Mouse (Mus musculus): ENCODE measurements at regions not wholly inside any gene's neighbourhood (a gene's known extent, or its start where the extent isn't known, plus 50 kb on each side); places are given as distances from the start of the nearest gene placed in this dataset.

DNA sequence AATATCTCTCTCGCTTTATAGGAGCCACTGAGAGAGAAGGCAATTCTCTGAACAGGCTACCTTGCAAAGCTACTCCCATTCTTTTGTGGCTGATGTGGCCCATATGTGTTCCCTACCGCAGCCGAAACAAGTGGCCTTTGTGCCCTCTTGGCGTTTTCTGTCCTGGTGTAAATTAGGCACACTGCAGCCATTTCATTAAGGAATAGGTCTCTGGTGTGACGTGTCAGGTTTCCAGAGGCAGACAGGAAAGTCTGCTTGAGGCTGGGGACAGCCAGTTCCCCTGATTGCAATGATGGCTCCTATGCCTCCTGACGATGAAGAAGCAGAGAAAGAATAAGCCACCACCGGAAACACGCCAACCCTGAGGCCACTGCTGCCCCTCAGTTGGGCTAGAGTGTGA is 59.3 kb upstream of the Bcor start:
- DNase-seq (ENCODE audit: low read depth), result no peak

DNA sequence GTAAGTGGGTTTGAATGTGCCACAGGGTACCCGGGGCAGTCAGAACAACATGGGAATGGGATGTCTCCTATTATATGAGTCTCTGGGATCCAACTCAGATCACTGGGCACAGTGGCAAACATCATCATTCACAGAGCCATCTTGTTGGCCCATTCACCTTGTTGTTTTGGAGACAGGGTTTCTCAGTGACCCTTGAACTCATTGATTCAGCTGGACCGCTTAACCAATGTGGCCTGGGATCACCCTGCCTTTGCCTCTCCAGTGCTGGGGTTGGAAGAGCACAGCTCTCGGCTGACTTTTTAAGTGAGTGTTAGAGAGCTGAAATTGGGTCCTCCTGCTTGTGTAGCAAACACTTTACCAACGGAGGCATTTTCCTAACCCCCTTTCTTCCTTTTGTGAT is 64.2 kb upstream of the Bcor start:
- DNase-seq (ENCODE audit: low read depth), result no peak

DNA sequence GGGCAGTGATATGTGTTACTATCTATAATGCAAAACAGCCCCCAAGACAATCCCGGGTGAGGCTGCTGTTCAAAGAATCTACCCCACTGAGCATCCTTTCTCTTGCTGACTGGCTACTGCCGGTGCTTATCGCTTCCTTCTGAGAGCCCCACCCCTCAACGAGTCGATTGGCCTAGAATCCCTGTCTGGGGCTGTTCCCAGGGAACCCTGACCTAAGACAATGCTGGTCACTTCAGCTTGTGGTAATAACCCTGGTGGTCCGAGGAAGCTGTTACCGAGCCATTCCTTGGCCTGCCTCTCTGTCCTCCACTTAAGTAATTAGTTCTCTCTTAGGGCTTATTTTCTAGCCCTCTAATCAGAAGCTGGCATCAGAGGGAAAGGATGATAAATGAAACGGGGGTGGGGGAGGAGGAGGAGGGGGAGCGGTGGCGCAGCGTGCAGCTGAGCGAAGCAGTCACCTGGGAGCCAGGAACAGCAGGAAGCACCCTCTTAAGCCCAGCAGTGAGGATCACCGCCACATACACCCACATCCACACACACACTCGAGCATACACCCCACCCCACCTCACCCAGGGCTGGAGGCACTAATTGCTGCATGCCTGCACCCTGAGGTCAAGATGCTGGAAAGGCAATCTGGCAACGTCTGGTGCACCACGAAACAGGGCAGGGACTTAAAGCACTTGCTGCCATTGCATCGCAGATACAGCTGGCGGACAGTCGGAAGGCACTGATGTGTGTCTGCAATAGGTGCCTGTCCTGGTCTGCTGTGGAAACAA is 65.1 kb upstream of the Bcor start:
- no peak for DNase-seq (ENCODE audit: low read depth)

DNA sequence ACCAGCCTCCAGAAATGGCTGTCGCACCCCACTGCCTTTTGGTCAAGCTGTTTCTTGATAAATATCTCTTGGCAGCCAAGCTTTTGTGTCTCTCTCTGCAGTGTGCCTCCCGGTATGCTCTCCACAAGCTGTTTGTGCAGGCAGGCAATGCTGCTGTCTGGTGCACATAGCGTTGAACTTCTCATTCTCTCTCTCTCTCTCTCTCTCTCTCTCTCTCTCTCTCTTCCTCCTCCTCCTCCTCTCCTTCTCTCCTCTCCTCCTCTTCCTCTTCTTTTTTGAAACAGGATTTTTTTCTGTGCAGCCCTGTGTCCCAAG is 65.7 kb upstream of the Bcor start:
- no peak for DNase-seq (ENCODE audit: low read depth)

DNA sequence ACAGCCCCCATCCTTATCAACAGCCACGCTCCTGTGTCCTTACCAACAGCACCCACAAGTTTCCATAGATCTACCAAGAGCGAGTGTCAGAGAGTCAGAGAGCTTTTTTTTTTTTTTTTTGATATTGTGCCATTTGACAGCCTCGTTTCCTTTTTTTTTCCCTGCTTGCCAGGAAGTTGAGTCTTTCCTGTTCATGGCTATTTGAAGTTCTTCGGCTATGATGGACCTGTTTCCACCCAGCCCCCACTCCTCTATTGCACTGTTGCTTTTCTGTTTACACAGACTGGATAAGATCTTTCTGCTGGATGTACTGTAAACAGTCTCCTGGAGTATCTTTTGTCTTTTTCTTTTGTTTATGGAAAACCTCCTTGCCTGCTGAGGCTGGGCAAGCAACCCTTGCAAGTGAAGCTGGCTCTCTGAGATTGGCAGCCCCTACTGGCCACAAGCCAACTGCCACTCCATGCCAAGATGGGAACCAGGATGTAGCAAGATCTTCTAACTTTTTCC is 80.4 kb upstream of the Bcor start:
- DNase-seq (ENCODE audit: low read depth), result no peak

DNA sequence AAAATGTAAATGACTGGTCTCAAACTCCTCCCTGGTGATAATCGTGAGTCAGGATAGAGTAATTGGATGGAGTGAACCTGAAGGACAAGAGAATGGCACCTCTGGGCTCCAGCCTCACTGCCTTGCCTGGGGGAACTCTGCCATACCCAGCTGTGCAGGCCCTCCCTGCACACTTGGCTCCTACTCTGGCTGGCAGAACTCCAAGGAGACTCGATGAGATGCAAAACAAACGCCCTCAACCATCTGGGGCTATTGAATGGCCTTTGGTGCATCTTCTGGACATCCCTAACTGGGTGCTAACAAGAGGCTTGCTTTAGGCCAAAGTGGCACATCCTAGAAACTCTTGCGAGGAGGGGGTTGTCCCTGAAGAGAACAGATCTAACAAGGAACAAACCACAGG is 81.6 kb upstream of the Bcor start:
- DNase-seq (ENCODE audit: low read depth), result no peak

DNA sequence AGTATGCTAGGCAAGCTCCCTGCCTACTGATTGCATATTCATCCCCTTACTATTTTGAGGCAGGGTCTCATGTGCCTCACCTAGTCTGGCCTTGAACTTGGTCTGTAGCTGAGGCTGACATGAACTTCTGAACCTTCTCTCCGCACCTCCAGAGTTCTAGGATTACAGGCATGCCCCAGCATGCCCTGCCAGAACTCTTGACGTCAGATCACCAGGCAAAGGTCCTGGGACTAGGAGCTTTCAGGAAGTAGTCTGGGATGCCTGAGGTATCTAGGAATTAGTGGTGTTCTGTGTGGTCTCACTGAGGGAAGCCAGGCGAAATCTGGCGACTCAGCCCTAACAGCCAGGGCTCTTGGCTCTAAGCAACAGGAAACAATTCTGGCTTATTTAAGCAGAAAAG is 88.9 kb upstream of the Bcor start:
- DNase-seq (ENCODE audit: low read depth), result no peak

DNA sequence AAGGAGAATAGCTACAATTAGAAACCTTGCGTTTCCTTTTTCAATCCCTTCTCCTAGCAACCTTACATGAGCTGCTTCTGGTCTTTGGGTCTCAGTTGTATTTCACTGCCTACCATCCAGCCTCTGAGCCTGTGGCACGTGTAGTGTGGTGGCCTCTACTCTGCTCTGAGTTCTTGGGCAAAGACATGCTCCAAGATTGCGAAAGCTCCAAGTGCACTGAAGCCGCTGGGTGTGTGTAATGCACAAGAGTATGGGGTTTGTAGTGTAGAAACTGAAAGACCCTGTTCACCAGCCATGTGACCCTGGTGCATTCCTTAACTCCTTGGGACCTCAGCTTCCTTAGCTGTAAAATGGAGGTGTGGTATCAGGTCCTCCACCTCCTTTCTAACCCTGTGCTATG is 89.8 kb upstream of the Bcor start:
- no peak for DNase-seq (ENCODE audit: low read depth)

DNA sequence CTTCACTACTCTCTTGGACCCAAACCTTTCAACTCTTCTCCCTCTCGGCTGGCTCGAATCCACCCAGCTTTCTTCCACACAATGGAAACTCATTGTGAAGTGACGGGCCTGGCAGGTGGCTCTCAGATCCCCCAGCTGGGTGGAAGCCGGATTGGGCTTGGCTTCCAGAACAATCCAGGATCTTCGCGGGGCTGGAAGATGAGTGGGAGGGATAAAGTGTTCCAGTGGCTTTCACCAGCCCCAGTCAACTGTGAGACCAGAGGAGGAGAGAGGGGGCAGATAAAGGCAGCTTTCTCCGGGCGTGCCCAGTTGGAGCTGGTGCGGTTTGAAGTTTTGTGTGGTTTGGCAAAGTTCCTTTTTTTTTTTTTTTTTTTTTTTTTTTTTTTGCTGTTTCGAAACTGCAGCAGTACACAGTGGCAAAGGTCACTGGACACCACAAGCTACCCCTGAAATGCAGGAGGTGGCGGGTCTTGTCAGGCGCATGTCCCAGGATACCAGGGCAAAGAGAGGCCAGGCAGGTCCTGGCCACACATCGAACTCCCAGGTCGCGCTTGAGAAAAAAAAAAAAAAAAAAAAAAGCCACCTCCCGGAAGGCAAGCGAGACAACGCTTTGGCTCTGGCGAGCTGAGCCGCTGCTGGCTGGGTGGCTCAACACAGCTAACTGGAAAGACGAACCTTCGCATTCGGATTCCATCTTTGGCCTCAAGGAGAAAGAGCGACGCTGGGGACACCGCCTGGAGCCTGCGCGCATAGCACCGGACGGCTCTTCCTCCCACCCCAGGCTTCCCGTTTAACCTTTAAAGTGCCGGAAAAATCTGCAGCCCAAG is 91.9 kb upstream of the Bcor start:
- DNase-seq (ENCODE audit: low read depth), result no peak

DNA sequence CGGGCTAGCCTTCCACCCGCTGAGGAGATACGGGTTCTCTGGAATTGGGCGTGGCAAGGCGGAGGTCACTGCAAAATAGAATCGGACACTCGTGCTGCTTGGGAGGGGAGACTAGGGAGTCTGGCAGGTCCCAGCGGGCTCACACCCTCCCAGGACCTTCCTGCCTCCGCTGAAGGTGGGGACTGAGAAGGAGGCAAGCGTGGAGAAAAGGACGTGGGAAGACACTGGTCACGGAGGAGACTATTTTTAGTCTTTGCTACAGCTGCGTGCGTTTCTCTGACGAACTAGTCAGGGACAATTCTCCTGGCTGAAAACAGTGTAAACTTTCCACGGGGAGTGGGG is 92.5 kb upstream of the Bcor start:
- no peak for DNase-seq (ENCODE audit: low read depth)

DNA sequence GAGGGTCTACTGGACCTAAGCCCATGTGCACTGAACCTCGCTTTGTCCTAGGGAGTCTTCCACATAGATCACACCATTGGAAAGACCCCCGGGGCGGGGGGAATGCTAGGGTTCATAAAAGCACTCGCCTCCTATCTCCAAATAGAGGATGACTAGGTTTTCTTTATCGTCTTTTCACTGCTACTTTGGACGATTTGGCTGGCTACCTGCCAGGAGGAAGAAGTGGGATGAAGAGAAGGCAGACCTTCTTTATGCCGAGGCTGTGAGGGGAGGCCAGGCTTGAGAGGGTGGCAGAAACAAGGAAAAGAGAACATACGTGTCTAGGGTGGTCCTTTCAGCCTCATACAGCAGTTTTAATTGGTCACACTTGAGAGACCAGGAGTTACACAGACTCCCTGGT is 96.6 kb upstream of the Bcor start:
- no peak for DNase-seq (ENCODE audit: low read depth)

DNA sequence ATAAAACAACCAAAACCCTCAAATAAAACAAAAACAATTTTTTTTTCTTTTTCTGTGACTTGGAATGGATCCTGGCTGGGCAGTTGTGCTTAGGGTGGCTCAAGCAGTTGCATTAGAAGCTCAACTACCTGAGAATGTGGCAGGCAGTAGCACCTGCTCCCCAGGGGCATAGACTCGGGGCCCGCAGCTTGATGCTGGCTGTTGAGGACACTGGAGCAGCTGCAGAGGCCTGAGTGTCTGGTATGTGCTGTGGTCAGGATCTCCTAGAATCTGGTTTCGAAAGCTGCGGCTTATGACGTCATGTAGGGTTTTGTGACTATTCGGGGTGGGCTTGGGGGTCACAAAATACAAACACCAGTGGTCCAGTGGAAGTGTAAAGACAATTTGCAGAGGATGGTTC is 103.7 kb upstream of the Bcor start:
- DNase-seq (ENCODE audit: low read depth), result no peak

DNA sequence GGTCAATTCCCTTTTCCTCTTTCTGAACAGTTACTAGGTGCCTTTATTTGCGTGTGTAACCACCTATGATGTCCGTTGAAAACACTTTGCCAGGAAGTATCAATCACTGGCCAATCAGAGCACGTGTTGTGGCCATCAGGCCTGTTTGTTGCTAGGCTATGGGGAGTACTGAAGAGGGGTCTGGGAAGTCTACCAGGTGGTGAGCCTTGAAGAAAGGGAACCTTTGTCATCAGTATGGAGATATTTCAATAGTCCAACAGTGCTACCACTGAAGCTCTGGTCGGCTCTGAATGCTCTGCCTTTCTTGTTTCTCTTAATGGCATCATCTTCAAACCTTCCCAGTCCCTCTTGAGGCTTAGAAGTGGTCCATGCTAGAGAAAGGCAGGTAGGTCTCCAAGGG is 124.6 kb upstream of the Bcor start:
- no peak for DNase-seq (ENCODE audit: low read depth)

DNA sequence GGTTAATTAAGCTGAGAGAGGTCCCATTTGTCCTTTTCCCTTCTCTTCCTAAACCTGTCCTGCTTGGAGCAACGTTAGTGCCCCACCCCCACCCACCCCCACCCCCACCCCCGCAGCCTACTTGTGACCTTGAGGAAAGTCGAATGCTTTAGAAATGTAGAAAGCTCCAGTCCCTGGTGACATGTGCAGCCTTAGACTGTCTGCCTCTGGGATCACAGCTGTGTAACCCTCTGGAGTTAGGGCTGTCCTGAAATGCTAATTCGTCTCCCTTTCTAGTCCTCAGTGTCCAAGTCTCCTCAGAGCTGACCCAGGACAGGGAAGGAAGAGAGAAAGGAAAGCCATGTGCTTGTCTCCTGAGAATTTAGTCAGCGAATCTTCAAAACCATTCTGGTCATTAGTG is 125.0 kb upstream of the Bcor start:
- DNase-seq (ENCODE audit: low read depth), result no peak

DNA sequence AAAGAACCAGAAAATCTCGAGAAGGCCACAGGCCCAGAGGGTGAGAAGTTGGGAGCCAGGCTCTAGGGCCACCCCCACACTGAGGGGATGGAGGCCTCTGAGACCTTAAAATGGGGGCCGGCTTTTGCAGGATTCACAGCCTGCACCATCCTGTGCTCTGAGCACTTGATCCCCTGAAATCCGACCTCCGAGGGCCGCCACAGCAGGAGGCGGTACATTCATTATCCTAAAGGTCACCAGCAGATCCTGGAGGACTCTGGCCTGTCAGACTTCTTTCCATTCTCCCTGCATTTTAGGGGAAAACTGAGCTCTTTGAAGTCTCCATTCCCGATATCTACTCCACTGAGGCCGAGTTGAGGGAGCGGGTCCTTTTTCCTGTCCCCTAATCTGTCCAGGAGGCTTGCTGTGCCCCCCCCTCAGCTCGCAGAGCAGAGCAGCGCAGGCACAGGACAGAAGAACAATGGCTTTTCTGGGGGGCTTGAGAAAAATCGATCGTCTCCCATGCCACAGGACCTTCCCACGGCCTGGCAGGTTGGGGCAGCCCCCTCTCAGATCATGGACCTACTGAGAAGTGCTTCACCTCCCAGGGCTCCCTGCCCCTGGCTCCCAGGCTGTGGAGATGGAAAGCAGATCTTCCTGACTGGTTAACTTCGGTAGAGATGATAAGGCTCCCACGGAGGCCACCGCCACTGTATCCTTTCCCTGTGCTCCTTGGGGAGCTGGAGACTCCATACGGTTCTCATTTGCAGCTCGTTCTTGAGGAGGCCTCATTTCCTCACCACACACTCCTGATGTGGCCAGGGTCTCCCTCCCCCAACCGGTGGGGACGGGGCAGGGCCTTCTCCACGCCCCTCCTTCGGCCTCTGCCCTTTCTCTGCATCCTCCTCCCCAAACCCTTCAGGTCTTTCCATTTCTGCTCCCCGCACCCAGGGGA is 126.1 kb upstream of the Bcor start:
- no peak for DNase-seq (ENCODE audit: low read depth)

DNA sequence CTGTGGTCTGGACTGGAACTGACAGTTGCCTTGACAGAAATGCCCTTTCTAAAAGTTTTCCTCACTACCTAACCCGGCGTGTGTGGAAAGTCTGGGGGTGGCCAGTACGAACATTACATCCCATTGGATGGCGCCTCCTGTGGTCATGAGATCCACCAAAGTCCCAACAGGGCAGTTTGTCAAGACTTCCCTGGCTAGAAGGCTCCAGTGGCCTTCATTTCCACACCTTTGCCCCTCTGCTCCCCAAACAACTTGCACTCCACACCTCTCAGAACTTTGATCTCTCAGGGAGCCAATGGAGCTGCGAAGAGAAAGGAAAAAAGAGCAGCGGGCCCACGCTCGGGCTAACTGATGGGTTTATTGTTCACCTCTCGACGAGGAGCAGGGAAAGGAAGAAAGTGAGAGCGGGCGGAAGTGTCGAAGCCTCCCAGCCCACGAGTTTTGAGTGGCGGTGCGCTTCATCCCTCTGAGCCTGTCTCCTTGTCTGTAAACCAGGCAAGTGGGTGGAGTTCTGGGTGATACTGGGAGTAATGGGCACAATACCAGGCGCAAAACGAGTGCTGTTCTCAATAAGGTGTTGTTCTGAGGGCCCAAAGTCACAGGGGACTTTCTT is 126.9 kb upstream of the Bcor start:
- no peak for DNase-seq (ENCODE audit: low read depth)

DNA sequence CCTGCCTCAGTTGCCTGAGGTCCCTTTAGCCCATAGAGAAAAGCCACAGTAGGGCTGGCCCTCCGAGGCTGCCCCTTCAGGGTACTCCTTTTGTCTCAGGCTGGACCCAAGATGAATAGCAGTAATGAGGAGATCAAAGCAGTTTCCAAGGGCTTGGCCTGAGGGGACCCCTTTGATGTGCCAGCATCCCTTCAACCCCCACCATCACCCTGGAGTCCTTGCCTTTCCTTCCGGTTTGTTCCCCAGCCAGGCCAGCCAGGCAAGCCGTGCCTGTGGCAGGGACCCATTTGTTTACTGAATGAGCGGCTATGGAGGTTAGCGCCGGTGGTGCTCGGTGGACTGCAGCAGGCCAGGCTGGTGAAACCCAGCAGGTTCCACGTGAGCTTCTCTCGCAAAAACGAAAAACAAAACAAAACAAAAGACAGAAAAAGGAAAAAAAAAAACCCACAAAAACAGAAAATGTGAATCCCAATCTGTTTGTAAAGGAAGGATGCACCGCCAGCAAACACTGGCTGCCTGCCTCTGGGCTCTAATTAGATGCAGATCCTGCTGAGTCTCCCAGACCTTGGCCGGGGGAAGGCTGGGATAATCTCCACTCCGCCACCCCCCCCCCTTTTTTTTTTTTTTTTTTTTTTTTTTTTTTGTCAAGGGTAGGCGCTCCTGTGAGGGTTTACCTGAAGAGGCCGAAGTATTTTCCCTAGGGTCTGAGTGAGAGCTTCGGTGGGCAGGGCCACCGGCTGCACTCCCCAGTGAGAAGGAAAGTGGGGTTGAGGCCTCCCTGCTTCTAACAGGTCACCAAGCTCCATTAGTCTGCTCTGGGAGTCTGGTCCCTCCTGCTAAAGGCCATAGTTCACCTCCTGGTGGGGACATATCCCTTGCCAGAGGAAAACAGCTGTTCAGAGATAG is 127.8 kb upstream of the Bcor start:
- no peak for DNase-seq (ENCODE audit: low read depth)

DNA sequence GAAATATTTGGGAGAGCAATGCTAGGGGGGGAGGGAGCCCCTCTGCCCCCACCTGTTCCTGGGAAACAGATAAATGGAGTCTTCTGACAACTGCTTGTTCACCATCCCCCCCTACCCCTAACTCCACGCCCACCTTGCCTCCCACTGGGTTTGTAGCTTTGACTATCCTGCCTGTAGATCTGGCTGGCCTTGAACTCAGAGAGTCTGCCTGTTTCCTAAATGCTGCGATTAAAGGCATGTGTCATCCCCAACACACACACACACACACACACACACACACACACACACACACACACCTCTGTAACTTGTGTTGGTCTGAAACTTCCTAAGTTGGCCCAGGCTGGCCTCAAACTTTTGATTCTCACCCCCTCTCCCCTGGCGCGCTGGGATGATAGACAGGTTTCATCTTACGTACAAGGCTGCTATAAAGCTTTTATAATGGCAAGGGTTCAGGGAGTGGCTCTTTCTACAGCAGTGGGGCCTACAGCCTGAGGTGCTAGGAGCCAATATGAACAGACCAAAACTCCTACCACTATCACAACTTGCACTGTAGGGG is 128.5 kb upstream of the Bcor start:
- DNase-seq (ENCODE audit: low read depth), result no peak

DNA sequence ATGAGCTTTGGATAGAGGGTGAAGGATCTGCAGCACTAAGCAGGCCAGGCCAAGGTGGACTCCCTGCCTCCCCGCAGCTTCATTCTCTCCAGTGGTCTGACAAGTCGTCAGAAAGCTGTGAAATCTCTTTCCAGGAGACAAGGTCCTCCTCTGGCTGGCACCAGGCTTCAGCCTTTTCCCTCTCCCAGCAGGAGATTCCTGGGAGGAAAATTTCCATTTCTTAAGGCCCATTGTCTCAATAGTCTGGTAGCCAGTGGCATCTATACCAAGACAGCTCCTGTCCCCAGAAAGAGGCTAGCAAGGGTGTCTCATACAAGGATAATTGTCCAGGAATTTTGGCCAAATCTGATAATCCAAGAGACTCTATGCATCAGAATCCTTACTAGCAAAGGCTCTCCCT is 133.0 kb upstream of the Bcor start:
- no peak for DNase-seq (ENCODE audit: low read depth)

DNA sequence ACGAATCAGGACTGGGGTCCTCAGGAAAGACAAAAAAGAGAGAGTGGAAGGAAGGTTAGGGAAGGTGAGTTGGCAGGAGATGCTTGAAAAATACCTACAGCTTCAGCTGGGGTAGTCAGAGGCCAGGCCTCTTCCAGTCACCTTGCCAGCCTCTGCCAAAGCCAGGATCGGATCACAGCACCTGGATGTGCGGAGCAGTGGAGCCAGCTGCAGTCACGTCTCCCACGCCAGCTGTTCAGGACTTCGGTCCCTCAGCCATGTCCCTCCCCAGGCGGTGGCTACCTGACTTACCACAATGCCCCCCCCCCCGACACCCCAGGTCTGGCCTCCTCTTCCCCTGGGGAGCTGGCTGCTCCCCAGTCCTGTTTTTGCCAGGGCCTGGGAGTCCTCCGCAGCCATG is 134.3 kb upstream of the Bcor start:
- no peak for DNase-seq (ENCODE audit: low read depth)

DNA sequence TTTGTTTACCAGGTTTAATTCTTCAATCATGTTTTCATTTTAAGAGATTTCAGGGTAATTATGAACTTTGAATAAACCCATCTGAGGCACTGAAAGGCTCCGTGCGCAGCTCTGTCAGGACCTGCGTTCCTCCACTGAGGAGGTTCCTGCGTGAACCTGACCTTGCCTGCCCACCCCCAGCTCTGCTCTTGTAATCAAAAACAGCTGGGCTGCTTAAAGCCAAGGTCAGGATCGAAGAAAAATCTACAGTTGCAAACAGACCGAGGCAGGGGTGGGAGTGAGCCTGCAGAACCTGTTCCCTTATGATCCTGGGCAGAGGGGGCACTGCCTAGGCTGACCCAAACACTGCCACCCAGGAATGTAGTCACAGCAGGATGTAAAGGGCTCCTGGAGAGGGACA is 134.8 kb upstream of the Bcor start:
- no peak for DNase-seq (ENCODE audit: low read depth)

Measured in gonadal fat pad, adult 2 months (tissue).